Mouse (Mus musculus) kidney, postnatal 0 days (tissue): Measurements from ENCODE around the gene Dnajc1. TPM values are rescaled to one million over a fixed set of nuclear protein-coding genes. Genes with fewer than 3 reads are reported as not detected.
A peak's percentile ranks its signal among the peaks of the same experiment; 100 is the strongest.

ENCODE experiments used
- ATAC-seq: fragments of 200-750 bp; cut with Nextera tagmentation; replicated peaks from 2 replicates; pipeline ENCODE4 v1.8.0; 2017; ENCODE audit warnings: low read depth, moderate number of reproducible peaks, moderate TSS enrichment, moderate library complexity; ENCODE audit not compliant: low FRiP score
- DNase-seq: peaks from one replicate; pipeline ENCODE4 v3.0.0-alpha.2; 2016; ENCODE audit warnings: low spot score
- H3K27ac ChIP-seq: fragments of 300-500 bp; sonication (generic); 2 replicates; pipeline ENCODE4 v1.5.1; 2014; ENCODE audit warnings: mild to moderate bottlenecking
- H3K27me3 ChIP-seq: fragments of 300-500 bp; sonication (generic); 2 replicates; pipeline ENCODE4 v1.6.1; 2014; ENCODE audit warnings: low read length, mixed read lengths; ENCODE audit not compliant: insufficient read depth
- H3K36me3 ChIP-seq: fragments of 300-500 bp; sonication (generic); 2 replicates; pipeline ENCODE4 v1.6.1; 2014; ENCODE audit warnings: low read length, mixed read lengths; ENCODE audit not compliant: insufficient read depth
- H3K4me1 ChIP-seq: fragments of 300-500 bp; sonication (generic); replicated peaks from 2 replicates; pipeline ENCODE4 v1.6.1; 2014; ENCODE audit warnings: antibody characterized with exemption, low read length, mixed read lengths; ENCODE audit not compliant: insufficient read depth
- H3K4me2 ChIP-seq: fragments of 300-500 bp; sonication (generic); 2 replicates; pipeline ENCODE4 v1.6.1; 2014; ENCODE audit warnings: mild to moderate bottlenecking, low read length, moderate library complexity, mixed read lengths
- H3K4me3 ChIP-seq: fragments of 300-500 bp; sonication (generic); replicated peaks from 2 replicates; pipeline ENCODE4 v1.5.1; 2014; ENCODE audit warnings: low read depth, low read length
- H3K9ac ChIP-seq: fragments of 300-500 bp; sonication (generic); 2 replicates; pipeline ENCODE4 v1.6.1; 2014; ENCODE audit warnings: low read depth, low read length
- H3K9me3 ChIP-seq: fragments of 300-500 bp; sonication (generic); replicated peaks from 2 replicates; pipeline ENCODE4 v1.6.1; 2016; ENCODE audit warnings: low read length, inconsistent platforms, mixed read lengths
- CTCF ChIP-seq: IDR thresholded peaks from 2 replicates; pipeline ENCODE4 v1.5.1; 2016; ENCODE audit warnings: antibody characterized with exemption, low read depth, mild to moderate bottlenecking, moderate library complexity
- WGBS: fragments of 180-500 bp; shearing (Covaris S2); extraction: QIAGEN DNeasy Blood & Tissue Kit; methylation state at CpG from one replicate; pipeline ENCODE4 v1.1.7; 2014; 5-methylcytosine and 5-hydroxymethylcytosine counted together
- polyA plus RNA-seq: library from polyadenylated mRNA; unstranded; fragments of >200 nt; fragmentation: Nextera tagmentation; extraction: Ambion mirVana; gene quantifications from 2 replicates; pipeline ENCODE4 v1.2.1, GENCODE M21; 2015

The Dnajc1 gene
- polyA plus RNA-seq, 1 experiment from 2014 or later, result 42.4 TPM

GRCm38 (mm10) chr2:18175234-18175633 is 217.4 kb downstream of the Dnajc1 start:
- DNase-seq (no peak), ATAC-seq (no peak)
- Histone ChIP-seq H3K9ac (no peak overlapping the region), H3K4me3 (no peak overlapping the region), H3K36me3 (peaks cover 29% of the 10 kb centered on the region), H3K27ac (no peak overlapping the region), H3K9me3 (no peaks in the 10 kb centered on the region), H3K4me1 (no peaks in the 10 kb centered on the region), H3K27me3 (no peaks in the 10 kb centered on the region), H3K4me2 (no peak overlapping the region)
- no peak for TF ChIP-seq CTCF
- WGBS, result 35% methylated on average over 1 of the region's 1 CpGs

- no peak overlapping the region for H3K9ac ChIP-seq
- H3K36me3 ChIP-seq, result peaks cover 9% of the 10 kb centered on the region; the same call in 1 of the 2 replicates
- DNase-seq (no peak), ATAC-seq (no peak)
- 67% methylated on average over 1 of the region's 1 CpGs for WGBS
- H3K4me1 ChIP-seq, result no peaks in the 10 kb centered on the region
- no peak overlapping the region for H3K27ac ChIP-seq
- H3K4me3 ChIP-seq, result no peak overlapping the region
- H3K4me2 ChIP-seq, result no peak overlapping the region
- no peaks in the 10 kb centered on the region for H3K27me3 ChIP-seq
- no peak for TF ChIP-seq CTCF
- H3K9me3 ChIP-seq, result no peaks in the 10 kb centered on the region
Measured at GRCm38 (mm10) chr2:18169174-18169948, 223.3 kb downstream of the Dnajc1 start.

- ATAC-seq, result no peak
- WGBS, result 72% methylated on average over 2 of the region's 2 CpGs
- H3K4me3 ChIP-seq, result no peak overlapping the region
- no peak for TF ChIP-seq CTCF
- H3K9ac ChIP-seq, result no peak overlapping the region
- H3K27me3 ChIP-seq, result no peaks in the 10 kb centered on the region
- H3K4me2 ChIP-seq, result no peak overlapping the region
- DNase-seq, result peak; percentile 24
- H3K27ac ChIP-seq, result no peak overlapping the region
- H3K4me1 ChIP-seq, result no peaks in the 10 kb centered on the region
- H3K9me3 ChIP-seq, result no peaks in the 10 kb centered on the region
- H3K36me3 ChIP-seq, result peaks cover 10% of the 10 kb centered on the region
Measured at GRCm38 (mm10) chr2:18165511-18165910, 227.1 kb downstream of the Dnajc1 start.

GRCm38 (mm10) chr2:18160992-18161391 is 231.6 kb downstream of the Dnajc1 start:
- no peak overlapping the region for H3K27ac ChIP-seq
- WGBS, result 89% methylated on average over 5 of the region's 5 CpGs
- H3K36me3 ChIP-seq, result peaks cover 15% of the 10 kb centered on the region
- H3K4me1 ChIP-seq, result no peaks in the 10 kb centered on the region
- no peaks in the 10 kb centered on the region for H3K9me3 ChIP-seq
- H3K9ac ChIP-seq, result no peak overlapping the region
- H3K4me2 ChIP-seq, result no peak overlapping the region
- H3K4me3 ChIP-seq, result no peak overlapping the region
- DNase-seq (no peak), ATAC-seq (no peak)
- TF ChIP-seq CTCF, result no peak
- no peaks in the 10 kb centered on the region for H3K27me3 ChIP-seq

GRCm38 (mm10) chr2:18159426-18159825 is 233.2 kb downstream of the Dnajc1 start:
- no peak for TF ChIP-seq CTCF
- Histone ChIP-seq H3K27me3 (no peaks in the 10 kb centered on the region), H3K9ac (no peak overlapping the region), H3K9me3 (no peaks in the 10 kb centered on the region), H3K4me2 (no peak overlapping the region), H3K4me1 (no peaks in the 10 kb centered on the region), H3K4me3 (no peak overlapping the region), H3K27ac (no peak overlapping the region), H3K36me3 (peaks cover 21% of the 10 kb centered on the region)
- ATAC-seq, result no peak
- no peak for DNase-seq
- WGBS, result 65% methylated on average over 3 of the region's 3 CpGs

- H3K9ac ChIP-seq, result no peak overlapping the region
- WGBS, result 89% methylated on average over 3 of the region's 3 CpGs
- H3K4me3 ChIP-seq, result no peak overlapping the region
- no peak for TF ChIP-seq CTCF
- no peak for DNase-seq
- H3K4me1 ChIP-seq, result no peaks in the 10 kb centered on the region
- H3K4me2 ChIP-seq, result no peak overlapping the region
- H3K27ac ChIP-seq, result no peak overlapping the region
- peaks cover 21% of the 10 kb centered on the region; the same call in 1 of the 2 replicates for H3K36me3 ChIP-seq
- no peak for ATAC-seq
- no peaks in the 10 kb centered on the region for H3K27me3 ChIP-seq
- no peaks in the 10 kb centered on the region for H3K9me3 ChIP-seq
Measured at GRCm38 (mm10) chr2:18156131-18156530, 236.5 kb downstream of the Dnajc1 start.
